Mouse (Mus musculus): ENCODE measurements at regions not wholly inside any gene's neighbourhood (a gene's known extent, or its start where the extent isn't known, plus 50 kb on each side); places are given as distances from the start of the nearest gene placed in this dataset.

DNA sequence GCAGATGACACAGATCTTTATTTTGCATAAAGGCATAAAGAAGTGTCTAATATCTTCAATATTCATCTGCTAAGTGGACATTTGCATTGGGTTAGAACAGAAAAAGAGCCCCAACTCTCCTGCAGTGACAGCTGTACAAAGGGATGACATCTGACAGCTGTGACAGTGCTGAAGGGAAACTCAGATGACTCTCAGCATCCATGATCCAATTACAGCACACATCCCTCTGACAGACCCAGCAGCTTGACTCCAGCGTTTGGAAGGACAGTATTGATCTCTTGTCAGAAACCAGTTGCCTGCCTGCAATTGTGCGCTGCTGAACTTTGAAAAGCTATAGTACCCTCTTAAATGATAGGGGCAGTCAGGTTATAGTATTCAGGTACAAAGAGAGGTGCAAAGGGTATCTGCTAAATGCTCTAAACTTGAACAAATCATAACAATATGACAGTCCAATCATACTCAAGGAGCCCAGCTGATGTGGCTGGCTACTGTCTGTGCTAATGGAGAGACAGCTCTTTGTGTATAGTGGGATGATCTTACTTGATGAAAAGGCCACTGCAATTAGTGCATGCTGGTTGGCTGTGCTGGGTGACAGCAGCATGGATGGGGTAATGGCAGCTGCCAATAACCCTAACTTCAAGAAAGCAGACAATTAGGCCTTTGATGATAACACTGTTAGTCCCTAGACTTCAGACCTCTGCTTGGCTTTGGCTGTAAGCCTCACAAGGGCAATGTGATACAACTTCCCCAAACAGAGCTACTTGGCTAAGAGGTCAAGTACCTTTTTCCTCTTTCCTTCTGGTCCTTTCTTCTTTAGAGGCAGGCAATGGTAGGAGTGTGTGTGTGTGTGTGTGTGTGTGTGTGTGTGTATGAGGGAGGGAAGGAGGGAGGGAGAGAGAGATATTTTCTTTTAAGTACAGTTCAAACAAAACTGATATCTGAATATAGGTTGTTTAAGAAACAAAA is 662.9 kb downstream of the Nr4a2 start:
- WGBS: 63% methylated on average over 2 of the region's 2 CpGs
- Histone ChIP-seq H3K27ac (ENCODE audit: low read length) (no peak overlapping the region), H3K36me3 (ENCODE audit: control insufficient read depth, insufficient read depth) (no peaks in the 10 kb centered on the region), H3K4me2 (ENCODE audit: low read depth, low read length) (no peak overlapping the region), H3K4me1 (ENCODE audit: control insufficient read depth, insufficient read depth, low read length) (no peaks in the 10 kb centered on the region), H3K4me3 (ENCODE audit: low read length) (no peak overlapping the region), H3K9me3 (replicated peaks; ENCODE audit: control insufficient read depth, low read length) (no peaks in the 10 kb centered on the region), H3K27me3 (ENCODE audit: control insufficient read depth, insufficient read depth, low read length) (no peaks in the 10 kb centered on the region), H3K9ac (ENCODE audit: low read length) (no peak overlapping the region)
- ATAC-seq (replicated peaks; ENCODE audit: extremely low read depth, insufficient read depth, low FRiP score): no peak

DNA sequence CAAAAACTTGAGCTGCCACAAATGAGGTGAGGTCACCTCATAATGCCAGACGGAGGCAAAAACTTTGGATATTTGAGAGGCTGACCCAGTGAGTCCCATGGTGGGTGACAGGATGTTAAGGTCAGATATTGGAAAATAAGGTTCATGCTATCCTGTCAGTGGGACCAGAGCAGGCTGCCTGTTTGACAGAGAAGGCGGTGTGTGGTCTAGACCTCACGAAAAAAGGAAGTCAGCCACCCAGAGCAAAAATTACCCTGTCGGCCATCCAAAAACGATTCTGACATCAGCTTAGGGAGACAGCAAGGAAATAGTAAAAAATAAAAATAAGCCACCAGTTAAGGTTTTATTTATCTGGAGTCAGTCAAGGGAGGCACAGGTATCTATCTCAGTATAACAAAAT is 664.4 kb downstream of the Nr4a2 start:
- WGBS: 59% methylated on average over 5 of the region's 5 CpGs
- Histone ChIP-seq H3K27ac (ENCODE audit: low read length) (no peak overlapping the region), H3K4me2 (ENCODE audit: low read depth, low read length) (no peak overlapping the region), H3K9me3 (replicated peaks; ENCODE audit: control insufficient read depth, low read length) (no peaks in the 10 kb centered on the region), H3K4me1 (ENCODE audit: control insufficient read depth, insufficient read depth, low read length) (no peaks in the 10 kb centered on the region), H3K27me3 (ENCODE audit: control insufficient read depth, insufficient read depth, low read length) (no peaks in the 10 kb centered on the region), H3K36me3 (ENCODE audit: control insufficient read depth, insufficient read depth) (no peaks in the 10 kb centered on the region), H3K4me3 (ENCODE audit: low read length) (no peak overlapping the region), H3K9ac (ENCODE audit: low read length) (no peak overlapping the region)
- no peak for ATAC-seq (replicated peaks; ENCODE audit: extremely low read depth, insufficient read depth, low FRiP score)

DNA sequence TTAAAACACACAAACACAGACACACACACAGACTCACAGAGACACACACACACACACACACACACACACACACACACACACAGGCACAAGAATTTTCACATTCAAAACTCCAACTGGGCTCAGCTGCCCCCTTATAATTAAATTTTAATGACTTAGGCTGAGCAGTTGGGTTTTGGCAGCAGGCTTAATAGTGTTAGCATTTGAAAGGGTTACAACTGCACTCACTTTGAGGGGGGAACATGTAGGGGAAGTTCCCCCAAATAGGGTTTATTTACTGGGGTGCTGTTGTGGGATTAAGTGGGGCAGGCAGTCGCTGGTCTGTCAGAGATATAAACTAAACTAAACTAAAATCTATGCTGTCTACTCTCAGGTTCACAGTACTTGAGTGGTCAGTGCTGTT is 666.2 kb downstream of the Nr4a2 start:
- ATAC-seq (replicated peaks; ENCODE audit: extremely low read depth, insufficient read depth, low FRiP score): no peak
- Histone ChIP-seq H3K9me3 (replicated peaks; ENCODE audit: control insufficient read depth, low read length) (no peaks in the 10 kb centered on the region), H3K4me1 (ENCODE audit: control insufficient read depth, insufficient read depth, low read length) (no peaks in the 10 kb centered on the region), H3K36me3 (ENCODE audit: control insufficient read depth, insufficient read depth) (no peaks in the 10 kb centered on the region), H3K4me3 (ENCODE audit: low read length) (no peak overlapping the region), H3K9ac (ENCODE audit: low read length) (no peak overlapping the region), H3K27me3 (ENCODE audit: control insufficient read depth, insufficient read depth, low read length) (no peaks in the 10 kb centered on the region), H3K27ac (ENCODE audit: low read length) (no peak overlapping the region), H3K4me2 (ENCODE audit: low read depth, low read length) (no peak overlapping the region)
- WGBS: 48% methylated on average over 1 of the region's 1 CpGs

DNA sequence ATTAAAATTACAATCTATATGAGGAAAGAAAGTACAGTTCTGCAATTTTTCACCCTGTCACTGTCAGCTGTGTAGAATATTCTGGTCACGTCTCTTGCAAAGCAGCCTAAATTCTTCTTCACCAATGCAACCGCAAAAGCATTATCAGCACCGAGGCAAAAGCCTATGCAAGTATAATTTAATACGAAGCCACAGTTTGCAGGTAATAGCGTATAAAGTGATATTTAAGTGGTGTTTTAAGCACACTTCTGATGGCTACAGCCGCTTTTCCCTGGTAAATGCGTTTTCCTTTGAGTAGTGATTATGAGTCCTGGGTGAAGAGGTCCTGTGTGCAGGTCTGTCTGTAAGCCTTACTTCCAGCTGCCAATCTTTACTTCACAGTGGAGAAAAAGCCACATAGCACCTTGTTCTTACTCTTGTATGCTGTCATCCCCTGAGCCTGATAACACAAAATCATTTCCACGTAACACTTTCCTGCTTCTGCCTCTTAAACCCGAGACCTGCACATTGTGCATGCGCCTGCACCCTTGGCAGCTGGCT is 667.9 kb downstream of the Nr4a2 start:
- Histone ChIP-seq H3K9me3 (replicated peaks; ENCODE audit: control insufficient read depth, low read length) (no peaks in the 10 kb centered on the region), H3K4me1 (ENCODE audit: control insufficient read depth, insufficient read depth, low read length) (no peaks in the 10 kb centered on the region), H3K36me3 (ENCODE audit: control insufficient read depth, insufficient read depth) (no peaks in the 10 kb centered on the region), H3K27me3 (ENCODE audit: control insufficient read depth, insufficient read depth, low read length) (no peaks in the 10 kb centered on the region), H3K4me3 (ENCODE audit: low read length) (no peak overlapping the region), H3K9ac (ENCODE audit: low read length) (no peak overlapping the region), H3K4me2 (ENCODE audit: low read depth, low read length) (no peak overlapping the region), H3K27ac (ENCODE audit: low read length) (no peak overlapping the region)
- no peak for ATAC-seq (replicated peaks; ENCODE audit: extremely low read depth, insufficient read depth, low FRiP score)
- 64% methylated on average over 10 of the region's 10 CpGs for WGBS

DNA sequence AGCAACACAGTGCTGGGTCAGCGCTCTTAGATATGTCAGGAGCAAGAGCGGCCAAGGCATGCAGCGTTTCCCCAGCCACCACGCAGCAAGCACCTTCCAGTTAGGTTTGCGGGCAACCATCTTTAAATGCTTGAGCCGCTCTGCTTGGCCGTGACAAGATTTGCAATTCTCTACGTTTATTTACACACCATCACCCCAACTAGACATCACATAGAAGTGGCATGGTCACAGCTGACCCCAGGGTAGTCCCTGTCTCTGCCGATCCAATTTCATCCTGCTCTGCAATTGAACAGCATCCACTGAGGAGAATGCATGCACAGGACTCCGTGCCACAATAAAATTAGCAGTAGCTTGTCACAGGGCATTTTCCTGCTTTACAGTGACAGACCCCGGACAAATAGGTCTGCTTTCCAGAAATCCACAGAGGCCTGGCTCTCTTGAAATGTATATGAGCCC is 669.2 kb downstream of the Nr4a2 start:
- no peaks in the 10 kb centered on the region for H3K4me1 ChIP-seq (ENCODE audit: control insufficient read depth, insufficient read depth, low read length)
- no peaks in the 10 kb centered on the region for H3K36me3 ChIP-seq (ENCODE audit: control insufficient read depth, insufficient read depth)
- no peaks in the 10 kb centered on the region for H3K27me3 ChIP-seq (ENCODE audit: control insufficient read depth, insufficient read depth, low read length)
- no peaks in the 10 kb centered on the region for H3K9me3 ChIP-seq (replicated peaks; ENCODE audit: control insufficient read depth, low read length)
- H3K9ac ChIP-seq (ENCODE audit: low read length): no peak overlapping the region
- H3K27ac ChIP-seq (ENCODE audit: low read length): no peak overlapping the region
- peak overlapping the region; percentile 49; the same call in 1 of the 2 replicates for H3K4me2 ChIP-seq (ENCODE audit: low read depth, low read length)
- no peak for ATAC-seq (replicated peaks; ENCODE audit: extremely low read depth, insufficient read depth, low FRiP score)
- H3K4me3 ChIP-seq (ENCODE audit: low read length): peak overlapping the region; percentile 21
- 14% methylated on average over 11 of the region's 11 CpGs for WGBS

DNA sequence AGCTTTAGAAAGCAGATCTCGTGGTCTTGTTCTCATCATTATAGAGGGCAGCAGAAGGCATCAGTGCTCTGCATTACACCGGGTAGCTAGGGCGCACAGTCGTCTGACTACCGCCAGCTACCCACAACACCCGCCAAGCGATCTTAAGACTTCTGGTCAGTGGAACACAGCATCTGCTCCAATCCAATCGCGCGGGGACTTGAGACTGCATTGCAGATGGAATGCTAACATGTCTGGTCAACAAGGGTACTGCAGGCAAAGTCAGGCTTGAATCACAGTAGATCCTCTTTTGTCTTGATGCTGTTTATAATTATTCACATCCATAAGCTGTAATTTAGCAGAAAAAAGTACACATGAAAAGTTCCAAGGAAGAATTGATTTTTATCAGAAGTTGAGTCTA is 682.9 kb downstream of the Nr4a2 start:
- no peak overlapping the region for H3K9ac ChIP-seq (ENCODE audit: low read length)
- no peaks in the 10 kb centered on the region for H3K4me1 ChIP-seq (ENCODE audit: control insufficient read depth, insufficient read depth, low read length)
- H3K27me3 ChIP-seq (ENCODE audit: control insufficient read depth, insufficient read depth, low read length): no peaks in the 10 kb centered on the region
- H3K4me3 ChIP-seq (ENCODE audit: low read length): no peak overlapping the region
- H3K27ac ChIP-seq (ENCODE audit: low read length): no peak overlapping the region
- no peak for ATAC-seq (replicated peaks; ENCODE audit: extremely low read depth, insufficient read depth, low FRiP score)
- H3K36me3 ChIP-seq (ENCODE audit: control insufficient read depth, insufficient read depth): no peaks in the 10 kb centered on the region
- H3K9me3 ChIP-seq (replicated peaks; ENCODE audit: control insufficient read depth, low read length): no peaks in the 10 kb centered on the region
- H3K4me2 ChIP-seq (ENCODE audit: low read depth, low read length): no peak overlapping the region
- 68% methylated on average over 10 of the region's 10 CpGs for WGBS

All from heart, embryonic 16.5 days (tissue).